Mouse (Mus musculus) kidney, postnatal 0 days (tissue): ENCODE measurements at regions not wholly inside any gene's neighbourhood (a gene's known extent, or its start where the extent isn't known, plus 50 kb on each side); places are given as distances from the start of the nearest gene placed in this dataset.
"Not testable (repeated sequence)": the region's sequence is repeated elsewhere in the genome, so short reads cannot be mapped to it uniquely, and the experiment has no call there.

ENCODE experiments used
- ATAC-seq: fragments of 200-750 bp; cut with Nextera tagmentation; replicated peaks from 2 replicates; pipeline ENCODE4 v1.8.0; 2017; ENCODE audit warnings: low read depth, moderate number of reproducible peaks, moderate TSS enrichment, moderate library complexity; ENCODE audit not compliant: low FRiP score
- DNase-seq: peaks from one replicate; pipeline ENCODE4 v3.0.0-alpha.2; 2016; ENCODE audit warnings: low spot score
- H3K27ac ChIP-seq: fragments of 300-500 bp; sonication (generic); 2 replicates; pipeline ENCODE4 v1.5.1; 2014; ENCODE audit warnings: mild to moderate bottlenecking
- H3K27me3 ChIP-seq: fragments of 300-500 bp; sonication (generic); 2 replicates; pipeline ENCODE4 v1.6.1; 2014; ENCODE audit warnings: low read length, mixed read lengths; ENCODE audit not compliant: insufficient read depth
- H3K36me3 ChIP-seq: fragments of 300-500 bp; sonication (generic); 2 replicates; pipeline ENCODE4 v1.6.1; 2014; ENCODE audit warnings: low read length, mixed read lengths; ENCODE audit not compliant: insufficient read depth
- H3K4me1 ChIP-seq: fragments of 300-500 bp; sonication (generic); replicated peaks from 2 replicates; pipeline ENCODE4 v1.6.1; 2014; ENCODE audit warnings: antibody characterized with exemption, low read length, mixed read lengths; ENCODE audit not compliant: insufficient read depth
- H3K4me2 ChIP-seq: fragments of 300-500 bp; sonication (generic); 2 replicates; pipeline ENCODE4 v1.6.1; 2014; ENCODE audit warnings: mild to moderate bottlenecking, low read length, moderate library complexity, mixed read lengths
- H3K4me3 ChIP-seq: fragments of 300-500 bp; sonication (generic); replicated peaks from 2 replicates; pipeline ENCODE4 v1.5.1; 2014; ENCODE audit warnings: low read depth, low read length
- H3K9ac ChIP-seq: fragments of 300-500 bp; sonication (generic); 2 replicates; pipeline ENCODE4 v1.6.1; 2014; ENCODE audit warnings: low read depth, low read length
- H3K9me3 ChIP-seq: fragments of 300-500 bp; sonication (generic); replicated peaks from 2 replicates; pipeline ENCODE4 v1.6.1; 2016; ENCODE audit warnings: low read length, inconsistent platforms, mixed read lengths
- WGBS: fragments of 180-500 bp; shearing (Covaris S2); extraction: QIAGEN DNeasy Blood & Tissue Kit; methylation state at CpG from one replicate; pipeline ENCODE4 v1.1.7; 2014; 5-methylcytosine and 5-hydroxymethylcytosine counted together

- not testable (repeated sequence) for ATAC-seq, H3K9ac ChIP-seq, H3K4me2 ChIP-seq, H3K27ac ChIP-seq, H3K9me3 ChIP-seq, H3K4me3 ChIP-seq, H3K27me3 ChIP-seq, H3K36me3 ChIP-seq, H3K4me1 ChIP-seq
- 25% methylated on average over 5 of the region's 5 CpGs for WGBS
- peak; percentile 3 for DNase-seq
Observed at GRCm38 (mm10) chr13:87821096-87821495, 1000.2 kb upstream of the Edil3 start.
